Mouse (Mus musculus) gastrocnemius, postnatal 14 days (tissue): ENCODE data around the gene Btg1. TPM values are rescaled to one million over a fixed set of nuclear protein-coding genes. Genes with fewer than 3 reads are reported as not detected.

Experiments
- DNase-seq: peaks from one replicate; pipeline ENCODE4 v3.0.0; 2021; ENCODE audit warnings: mixed read lengths
- intact Hi-C: fragments of 180-260 bp; cut with DNase I; formaldehyde crosslinking; loops from one replicate; pipeline ENCODE4 v1.15.1; 2025; ENCODE audit warnings: low total_unique reads
- long read RNA-seq, 2 experiments: library from polyadenylated mRNA; stranded (forward); transcript quantifications; one replicate each; pipeline ENCODE4 v2.0.0; 2021
- total RNA-seq, 2 experiments: library from RNA; stranded (reverse); gene quantifications; 2 replicates each; pipeline ENCODE4 v1.2.3; 2021

Btg1 gene
- 10 to 100 TPM; 27.3 to 31.1 TPM for total RNA-seq
- long read RNA-seq, experiment 1, full-length matches to known transcripts = 36 of 40 reads
- long read RNA-seq, experiment 1, partial matches to known transcripts = 0 of 40 reads
- long read RNA-seq, experiment 1, other reads (novel, unspliced or antisense) = 4 of 40 reads
- long read RNA-seq, experiment 2, full-length matches to known transcripts = 46 of 48 reads
- long read RNA-seq, experiment 2, partial matches to known transcripts = 0 of 48 reads
- long read RNA-seq, experiment 2, other reads (novel, unspliced or antisense) = 2 of 48 reads

DNA sequence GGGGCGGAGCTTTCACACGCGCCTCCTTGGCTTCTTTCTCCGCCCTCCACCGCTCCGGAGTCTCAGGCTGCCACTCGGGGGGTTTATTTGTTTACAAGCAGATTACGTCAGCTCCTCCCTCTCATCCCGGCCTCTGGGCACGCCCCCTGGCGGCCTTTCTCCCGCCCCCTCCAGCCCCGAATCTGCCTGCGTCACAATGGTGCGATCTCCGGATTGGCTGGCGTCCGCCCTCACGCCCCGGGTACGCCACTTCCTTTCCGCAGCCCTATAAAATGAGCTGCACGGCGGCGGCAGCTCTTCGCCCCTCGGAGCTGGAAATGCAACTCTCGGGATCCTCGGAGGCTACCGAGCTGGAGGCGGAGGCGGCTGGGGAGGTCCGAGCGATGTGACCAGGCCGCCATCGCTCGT, at the start of gene Btg1:
Gene Btg1, plus strand, starts transcription at position 298 of the 408 bp plus-strand sequence.
- intact Hi-C loops = no loop called here
- peak; percentile 100 for DNase-seq

DNA sequence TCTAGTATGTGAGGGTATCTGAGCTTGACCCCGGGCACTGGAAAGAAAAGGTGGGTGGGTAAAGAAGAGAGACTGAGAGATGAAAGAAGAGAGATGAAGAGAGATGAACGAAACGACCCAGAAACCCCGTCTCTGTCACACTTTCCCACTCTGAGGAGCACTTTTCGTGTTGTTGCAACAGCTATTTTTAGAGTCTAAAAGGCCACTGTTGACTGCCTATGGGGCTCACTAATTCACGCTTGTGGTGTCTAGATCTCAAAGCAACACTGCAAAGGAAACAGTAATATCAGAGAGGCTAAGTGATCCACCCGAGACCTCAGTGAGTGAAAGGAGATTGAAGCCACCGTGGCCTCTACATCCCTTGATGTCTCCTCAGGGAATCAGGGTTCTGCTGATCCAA, 47.3 kb upstream of the Btg1 start:
- no peak for DNase-seq
- intact Hi-C loops = no loop called here

DNA sequence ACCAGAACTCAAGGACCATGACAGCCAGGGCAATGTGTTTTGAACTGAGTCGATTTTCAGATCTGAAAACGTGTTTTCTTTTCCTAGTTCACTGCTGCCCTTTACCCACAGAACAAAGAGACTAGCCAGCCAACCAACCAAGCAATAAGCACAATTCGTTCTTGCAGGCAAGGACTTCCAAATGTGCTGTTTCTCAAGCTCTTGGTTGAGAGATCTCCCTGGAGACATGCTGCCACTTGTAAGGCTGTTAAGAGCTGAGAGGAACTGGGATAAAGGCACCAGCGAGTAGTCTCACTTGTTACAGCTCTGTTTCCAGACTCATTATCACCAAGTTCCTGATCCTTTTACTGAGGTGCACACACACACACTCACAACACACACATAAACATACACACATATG, 45.6 kb upstream of the Btg1 start:
- intact Hi-C loops = no loop called here
- DNase-seq = no peak

DNA sequence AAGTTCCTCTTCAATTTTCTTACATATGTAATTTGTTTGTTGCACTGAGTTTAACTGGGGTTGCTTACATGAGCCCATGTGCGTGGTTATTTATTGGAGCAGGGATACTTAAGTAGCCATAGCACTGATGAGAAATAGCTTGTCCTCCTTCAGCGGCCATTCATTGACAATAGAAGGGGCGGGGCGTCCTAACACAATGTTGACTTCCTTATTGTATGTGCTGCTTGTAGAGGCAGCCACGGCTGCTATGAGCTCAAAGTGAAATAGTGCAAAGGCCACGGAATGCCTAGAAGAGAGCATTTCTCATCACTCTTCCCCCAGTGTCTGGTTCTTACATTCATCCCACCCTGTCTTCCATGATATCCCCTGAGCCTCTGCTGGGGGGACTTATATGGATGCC, 42.0 kb upstream of the Btg1 start:
- intact Hi-C loops = no loop called here

DNA sequence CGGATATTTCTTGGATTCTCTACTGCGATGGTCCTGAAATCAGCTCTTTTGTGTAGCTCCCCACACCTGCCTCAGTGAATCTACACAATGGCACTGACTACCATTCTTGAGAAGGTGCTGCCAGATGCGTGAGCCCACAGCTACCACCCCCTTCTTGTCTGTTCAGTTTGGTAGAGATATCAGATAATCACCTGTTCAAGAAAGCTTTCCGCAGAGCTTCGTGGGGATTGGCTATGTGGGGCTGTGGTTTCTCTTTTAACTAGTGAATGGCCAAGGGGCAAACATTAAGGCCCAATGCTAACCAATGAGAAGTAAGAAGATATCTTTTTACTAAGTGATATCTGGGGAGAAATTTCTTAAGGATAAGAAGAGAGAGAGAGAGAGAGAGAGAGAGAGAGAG, 41.5 kb upstream of the Btg1 start:
- intact Hi-C loops = no loop called here
- no peak for DNase-seq

More for the DNA sequence above, 42.0 kb upstream of the Btg1 start:
- DNase-seq = no peak

DNA sequence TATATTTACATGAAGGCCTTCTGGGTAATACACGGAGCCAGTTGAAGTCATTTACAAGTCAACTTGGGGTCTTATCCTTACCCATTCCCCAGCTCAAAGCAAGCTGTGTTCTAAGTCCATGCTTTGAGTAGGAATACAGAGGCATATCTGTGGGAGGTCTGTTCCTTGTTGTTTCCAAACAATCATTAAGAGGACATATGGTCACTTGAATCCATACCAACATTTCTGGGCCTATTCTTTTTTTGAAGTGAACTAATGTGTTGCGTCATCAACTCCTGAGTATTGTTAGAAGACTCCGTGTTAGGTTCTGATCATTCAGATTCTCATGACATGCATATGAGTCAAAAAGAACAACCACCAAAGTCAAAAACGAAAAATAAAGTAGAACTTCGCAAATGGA, 37.9 kb upstream of the Btg1 start:
- DNase-seq = no peak
- intact Hi-C loops = no loop called here

DNA sequence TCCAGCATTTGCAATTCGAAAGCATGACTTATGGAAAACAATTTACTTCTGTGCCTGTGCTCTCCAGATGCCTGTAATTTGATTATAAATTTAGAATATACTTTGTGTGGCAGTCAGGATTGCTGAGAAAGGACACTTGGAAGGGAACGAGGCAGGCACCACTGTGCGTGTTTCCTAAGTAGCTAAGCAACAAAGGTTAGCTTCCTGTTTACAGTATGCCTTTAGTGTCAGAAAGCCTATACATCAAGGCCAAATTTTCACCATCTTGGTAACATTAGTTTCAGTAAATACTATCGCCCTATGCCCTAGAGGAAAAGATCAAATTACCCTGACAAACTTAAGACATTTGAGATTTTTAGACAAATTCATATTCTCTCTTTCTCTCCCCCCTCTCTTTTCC, 37.4 kb upstream of the Btg1 start:
- no peak for DNase-seq
- intact Hi-C loops = no loop called here

DNA sequence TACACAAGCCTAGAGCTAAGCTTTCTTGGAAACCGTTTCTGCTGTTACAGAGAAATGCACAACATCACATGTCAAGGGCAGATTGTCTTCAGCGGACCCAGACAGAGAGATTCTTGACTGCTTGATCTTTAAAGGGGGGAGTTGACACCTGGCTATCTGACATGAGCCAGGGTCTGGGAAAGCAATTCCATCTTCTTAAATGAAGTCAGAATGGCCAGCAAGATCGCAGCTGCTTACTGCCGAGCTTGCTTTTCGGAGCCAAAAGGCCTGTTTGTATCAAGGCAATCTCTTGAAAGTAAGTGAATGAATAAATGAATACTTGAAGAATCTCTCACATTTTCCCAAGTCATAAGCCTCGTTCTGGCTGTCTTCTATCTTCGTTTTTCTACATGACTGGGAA, 36.6 kb upstream of the Btg1 start:
- no peak for DNase-seq
- intact Hi-C loops = no loop called here

DNA sequence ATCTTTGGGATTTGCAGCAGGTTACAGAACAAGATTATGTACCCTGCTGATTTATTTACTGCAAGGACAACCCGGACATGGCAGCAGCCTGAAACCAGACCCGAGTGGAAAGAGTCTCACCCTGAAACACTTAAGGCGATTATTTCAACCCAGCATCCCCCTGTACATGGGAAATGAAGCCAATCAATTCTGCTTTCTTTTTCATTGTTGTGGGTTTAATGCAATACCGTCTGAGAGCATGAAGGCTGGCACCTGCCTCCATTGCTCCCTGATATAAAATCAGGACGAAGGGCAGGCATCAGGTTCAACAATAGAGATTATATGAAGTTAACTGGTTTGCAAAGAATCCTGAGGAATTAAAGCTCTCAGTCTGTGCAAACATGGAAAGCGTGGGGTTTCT, 35.6 kb upstream of the Btg1 start:
- intact Hi-C loops = no loop called here
- no peak for DNase-seq

DNA sequence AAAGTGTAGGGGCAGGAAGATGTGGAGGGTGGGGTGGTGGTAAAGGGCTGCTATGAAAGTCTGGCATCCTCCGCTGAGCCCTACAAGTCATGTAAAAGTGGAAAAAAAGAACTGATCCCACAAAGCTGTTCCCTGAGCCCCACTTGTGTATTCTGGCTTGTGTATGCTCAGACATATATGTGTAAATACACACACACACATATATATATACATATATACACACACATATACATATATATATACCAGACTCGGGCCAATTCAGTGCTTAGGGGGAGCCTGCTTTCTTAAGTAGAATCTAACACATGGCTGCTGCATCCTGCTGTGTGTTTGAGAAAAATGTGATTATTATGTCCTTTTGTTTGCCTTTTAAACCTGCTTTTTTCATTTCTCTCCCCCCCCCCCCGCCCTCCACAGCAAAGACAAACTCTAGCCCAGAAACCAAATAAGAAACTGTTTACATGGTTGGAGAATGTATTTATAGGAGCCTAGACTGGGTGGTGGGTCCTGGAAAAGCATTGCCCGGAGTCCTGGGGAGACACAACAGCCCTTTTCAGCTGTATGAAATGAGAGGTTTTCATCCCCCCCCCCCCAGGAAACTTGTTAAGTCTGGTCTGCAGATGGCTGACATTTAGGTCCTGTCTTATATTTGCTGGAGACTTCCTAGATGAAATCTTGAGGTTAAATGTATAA, 30.5 kb upstream of the Btg1 start:
- DNase-seq = no peak
- intact Hi-C loops = no loop called here

DNA sequence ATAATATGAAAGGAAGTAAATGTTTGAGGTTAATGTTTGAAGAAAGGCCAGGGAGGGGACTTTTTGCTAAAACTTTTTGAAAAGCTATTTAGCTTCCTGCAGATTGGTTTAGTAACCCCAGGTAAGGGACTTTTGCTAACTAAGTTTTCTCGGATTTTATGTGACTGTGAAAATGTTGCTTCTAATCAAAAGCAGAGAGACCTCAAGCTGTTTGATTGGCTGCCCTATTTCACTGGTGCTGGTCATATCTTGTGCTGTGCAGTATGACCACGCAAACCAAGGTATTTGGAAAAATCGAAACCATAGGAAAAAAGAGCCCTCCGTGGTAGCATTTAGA, 30.0 kb upstream of the Btg1 start:
- DNase-seq = no peak
- intact Hi-C loops = no loop called here

DNA sequence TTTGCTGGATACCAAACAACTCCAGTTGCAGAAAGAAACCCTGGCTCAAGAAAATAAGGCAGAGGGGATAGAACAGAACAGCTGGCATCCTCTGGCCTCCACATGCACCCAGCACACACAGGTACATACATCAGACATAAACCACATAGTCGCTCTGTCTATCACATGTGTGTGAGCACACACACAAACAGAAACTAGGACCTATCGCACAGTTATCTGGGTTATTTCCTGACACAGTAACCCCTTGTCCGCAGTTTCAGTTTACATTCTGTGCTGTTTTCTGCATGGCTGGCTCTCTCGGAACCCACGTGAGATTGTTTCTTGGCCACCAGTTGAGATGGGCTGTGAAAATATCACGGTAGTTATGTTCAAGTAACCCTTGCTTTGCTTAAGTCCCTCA, 28.6 kb upstream of the Btg1 start:
- intact Hi-C loops = no loop called here
- DNase-seq = no peak

DNA sequence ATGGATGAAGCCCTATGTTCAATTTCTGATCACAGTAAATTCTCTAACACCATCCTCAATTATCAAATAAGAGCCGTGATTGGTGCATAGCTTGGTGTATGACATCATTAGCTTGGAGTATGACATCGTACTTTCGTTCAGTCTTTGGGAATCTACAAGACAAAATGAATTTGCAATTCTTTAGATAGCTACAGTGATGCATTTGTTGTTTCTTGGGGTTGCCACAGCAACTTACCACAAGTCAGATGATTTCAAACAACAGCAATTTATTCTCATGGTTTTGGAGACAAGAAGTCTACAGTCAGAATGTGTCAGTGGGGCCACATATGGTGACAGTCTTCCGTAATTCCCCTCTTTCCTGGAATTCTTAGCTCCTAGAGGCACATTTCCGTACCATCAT, 27.0 kb upstream of the Btg1 start:
- intact Hi-C loops = no loop called here
- no peak for DNase-seq

DNA sequence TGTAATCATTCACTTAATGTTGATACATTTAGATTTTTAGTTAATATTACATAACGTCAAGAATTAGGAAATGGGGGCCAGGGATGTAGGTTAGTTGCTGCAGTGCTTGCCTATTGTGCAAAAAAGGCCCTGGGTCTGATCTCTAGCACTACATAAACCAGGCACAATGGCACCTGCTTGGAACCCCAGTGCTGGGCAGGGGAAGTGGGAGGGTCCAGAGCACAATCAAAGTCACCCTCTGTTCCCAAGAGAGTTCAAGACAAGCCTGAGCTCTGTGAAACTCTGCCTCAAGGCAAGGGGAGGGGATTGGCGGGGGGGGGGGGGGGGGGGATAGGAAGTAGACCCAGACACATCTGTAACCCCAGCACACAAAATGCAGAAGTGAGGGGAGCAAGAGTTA, 24.7 kb upstream of the Btg1 start:
- intact Hi-C loops = no loop called here
- DNase-seq = no peak

DNA sequence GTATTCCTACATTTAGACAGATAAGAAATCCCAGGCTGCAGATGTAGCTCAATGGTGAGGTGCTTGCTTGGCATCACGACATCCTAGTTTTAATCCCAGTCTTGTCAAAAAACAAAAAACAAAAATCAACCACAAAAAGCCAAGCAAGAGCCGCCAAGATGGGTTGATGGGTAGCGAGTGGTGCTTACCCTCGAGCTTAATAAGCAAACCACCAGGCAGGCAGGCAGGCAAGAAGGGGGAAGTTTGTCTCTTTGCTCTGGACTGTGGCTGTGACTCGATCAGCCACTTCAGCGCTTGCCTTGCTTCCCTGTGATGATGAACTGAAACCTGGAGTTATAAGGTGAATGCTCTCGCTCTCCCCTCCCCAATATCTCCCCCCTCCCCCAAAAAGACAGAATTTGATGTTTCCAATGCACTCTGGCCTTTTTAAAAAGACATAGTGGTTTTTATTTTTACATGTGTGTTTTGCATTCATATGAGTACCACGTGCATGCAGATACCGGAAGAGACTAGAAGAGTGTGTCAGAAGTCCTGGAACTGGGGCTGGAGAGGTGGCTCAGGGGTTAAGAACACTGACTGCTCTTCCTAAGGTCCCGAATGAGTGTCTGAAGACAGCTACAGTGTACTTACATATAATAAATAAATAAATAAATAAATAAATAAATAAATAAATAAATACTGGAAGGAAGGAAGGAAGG, 21.2 kb upstream of the Btg1 start:
- intact Hi-C loops = no loop called here
- no peak for DNase-seq

DNA sequence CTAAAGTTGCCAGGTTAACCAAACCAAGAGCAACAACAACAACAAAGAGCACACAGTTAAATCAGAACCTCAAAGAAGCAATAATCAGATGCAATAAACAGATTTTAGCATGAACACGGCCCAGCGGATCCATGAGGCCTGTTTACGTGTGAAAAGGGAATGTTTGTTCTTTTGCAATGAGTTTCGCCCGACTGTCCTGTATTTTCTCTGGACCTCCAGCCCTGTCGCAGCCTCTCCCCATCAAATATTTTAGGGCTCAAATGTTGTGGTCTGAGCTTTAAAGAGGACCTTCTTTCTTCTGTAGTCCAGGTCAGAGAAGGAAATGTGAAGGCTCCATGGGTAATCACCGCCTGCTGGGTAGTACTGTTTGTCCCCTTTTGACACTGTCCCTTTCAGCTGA, 20.4 kb upstream of the Btg1 start:
- intact Hi-C loops = no loop called here
- DNase-seq = no peak

DNA sequence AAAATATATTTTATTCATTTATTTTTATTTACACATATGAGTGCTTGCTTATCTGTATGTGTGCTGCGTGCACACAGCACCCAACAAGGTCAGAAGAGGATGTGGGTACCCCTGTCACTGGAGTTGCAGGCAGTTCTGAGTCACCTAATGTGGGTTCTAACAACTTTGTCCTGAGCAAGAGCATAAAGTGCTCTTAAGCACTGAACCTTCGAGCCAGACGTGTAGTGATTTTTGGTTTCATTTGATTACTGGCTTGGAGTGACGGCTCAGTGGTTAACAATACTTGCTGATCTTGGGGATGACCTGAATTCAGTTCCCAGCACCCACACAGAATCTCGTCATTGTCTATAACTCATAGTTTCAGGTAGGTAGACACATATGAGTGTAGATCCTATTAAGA, 17.2 kb upstream of the Btg1 start:
- DNase-seq = no peak
- intact Hi-C loops = loop anchor here (10.0 kb wide), 1 partner anchor 375 kb away; no protein-coding TSS in a partner anchor

DNA sequence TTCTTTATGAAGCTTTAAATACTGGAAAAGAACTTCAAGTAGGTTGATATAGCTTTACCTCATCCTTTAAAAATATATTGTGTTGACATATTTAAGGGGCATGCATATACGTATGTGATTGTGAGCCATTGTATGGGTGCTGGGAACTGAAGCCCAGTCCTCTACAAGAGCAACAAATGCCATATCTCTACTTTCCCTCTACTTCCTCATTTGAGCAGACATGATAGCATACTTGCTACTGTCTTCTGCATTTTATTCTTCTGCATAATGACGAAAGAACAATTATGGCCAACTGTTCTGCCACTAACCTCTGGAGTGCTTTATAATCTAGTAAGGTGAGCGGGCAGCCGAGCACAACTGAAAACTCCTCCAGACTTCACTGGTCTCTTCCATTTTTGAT, 15.1 kb upstream of the Btg1 start:
- intact Hi-C loops = loop anchor here (10.0 kb wide), 1 partner anchor 377 kb away; no protein-coding TSS in a partner anchor

DNA sequence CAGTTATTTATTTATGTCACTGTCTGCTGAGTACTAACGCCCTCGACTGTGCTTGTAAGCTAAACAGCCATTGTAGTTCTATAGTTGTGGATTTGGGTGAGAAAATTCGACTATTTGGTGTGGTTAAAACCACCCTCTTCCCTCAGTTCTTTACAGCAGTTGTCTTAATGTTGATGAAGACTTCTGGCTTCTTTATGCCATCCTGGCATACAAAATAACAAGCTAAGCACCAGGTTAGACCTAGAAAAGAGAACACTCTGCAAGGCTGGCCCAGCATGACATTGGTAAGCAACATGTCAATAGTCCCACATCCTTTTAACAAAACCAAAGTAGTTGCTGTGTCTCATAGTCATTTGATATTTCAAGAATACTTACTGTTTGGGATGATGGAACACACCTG, 14.5 kb upstream of the Btg1 start:
- intact Hi-C loops = loop anchor here (10.0 kb wide), 1 partner anchor 378 kb away; no protein-coding TSS in a partner anchor
- DNase-seq = no peak

More for the DNA sequence above, 15.1 kb upstream of the Btg1 start:
- DNase-seq = no peak

DNA sequence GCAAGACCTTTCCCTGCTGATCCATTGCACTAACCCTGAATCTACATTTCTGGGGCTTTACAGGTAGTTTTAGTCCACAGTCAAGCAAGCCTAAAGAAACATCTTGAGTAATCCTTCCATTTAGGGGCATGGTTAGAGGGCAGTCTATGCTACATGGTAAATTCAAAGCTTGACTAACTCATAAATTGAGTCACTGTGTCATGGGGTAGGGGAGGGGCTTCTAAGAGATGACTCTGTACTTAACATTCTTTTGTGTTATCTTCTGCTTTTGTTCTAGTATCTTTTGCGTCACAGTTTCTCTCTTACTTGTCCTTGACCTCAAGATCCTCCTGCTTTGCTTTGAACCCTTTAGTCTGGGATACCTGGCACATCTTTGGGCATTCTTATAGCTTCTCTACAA, 11.6 kb upstream of the Btg1 start:
- intact Hi-C loops = loop anchor here (10.0 kb wide), 1 partner anchor 380 kb away; no protein-coding TSS in a partner anchor
- DNase-seq = no peak

DNA sequence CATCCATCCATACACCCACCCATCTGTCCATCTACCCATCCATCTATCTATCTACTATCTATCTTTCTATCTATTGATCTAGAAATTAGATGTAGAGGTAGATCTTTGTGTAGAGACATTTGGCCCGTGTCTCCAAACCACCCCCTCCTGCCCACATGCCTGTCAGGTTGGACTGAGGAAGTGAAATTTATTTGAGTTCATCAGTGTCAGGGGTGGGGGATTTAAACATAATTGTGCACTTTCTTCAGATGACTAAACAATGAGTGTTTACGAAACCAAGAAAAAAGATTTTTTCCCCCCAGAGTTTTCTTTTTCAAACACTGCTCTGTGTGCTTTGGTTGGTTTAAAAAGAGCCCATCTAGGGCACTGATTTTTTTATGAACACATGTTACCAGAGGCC, 10.9 kb upstream of the Btg1 start:
- intact Hi-C loops = loop anchor here (10.0 kb wide), 1 partner anchor 381 kb away; no protein-coding TSS in a partner anchor
- DNase-seq = no peak
